Mouse (Mus musculus) ES-E14 (cell line): Measurements from ENCODE around the gene Cbr2. TPM values are rescaled to one million over a fixed set of nuclear protein-coding genes. Genes with fewer than 3 reads are reported as not detected.

Experiments used
- DNase-seq: peaks from one replicate; pipeline ENCODE4 v3.0.0-alpha.2; 2013; ENCODE audit warnings: low read depth, low spot score
- H3K27ac ChIP-seq: 2 replicates; pipeline ENCODE4 v1.5.1; 2012; ENCODE audit warnings: low read depth, mild to moderate bottlenecking, low read length, moderate library complexity, mixed read lengths; ENCODE audit not compliant: poor library complexity, insufficient read depth, severe bottlenecking
- H3K36me3 ChIP-seq: 2 replicates; pipeline ENCODE4 v1.6.1; 2012; ENCODE audit warnings: mild to moderate bottlenecking, low read length, moderate library complexity, mixed read lengths; ENCODE audit not compliant: control insufficient read depth, poor library complexity, insufficient read depth, severe bottlenecking
- H3K4me1 ChIP-seq, 2 experiments: fragments of 150-350 bp in 1 of 2; sonication (generic) in 1 of 2; 2 replicates each; pipeline ENCODE4 v1.6.1; 2012; ENCODE audit warnings: low read length in 2 of 2, mild to moderate bottlenecking in 1 of 2, mixed read lengths in 1 of 2; ENCODE audit not compliant: control insufficient read depth in 2 of 2, insufficient read depth in 2 of 2, poor library complexity in 1 of 2
- H3K4me3 ChIP-seq, 2 experiments: fragments of 150-350 bp in 1 of 2; sonication (generic) in 1 of 2; 2 replicates each; pipeline ENCODE4 v1.5.1; 2012; ENCODE audit warnings: low read length in 2 of 2, low read depth in 1 of 2, mild to moderate bottlenecking in 1 of 2, mixed read lengths in 1 of 2; ENCODE audit not compliant: insufficient read depth in 1 of 2, poor library complexity in 1 of 2, severe bottlenecking in 1 of 2
- H3K9ac ChIP-seq: 2 replicates; pipeline ENCODE4 v1.6.1; 2012; ENCODE audit warnings: low read depth, mild to moderate bottlenecking, low read length, mixed read lengths; ENCODE audit not compliant: poor library complexity, insufficient read depth, severe bottlenecking
- H3K9me3 ChIP-seq: fragments of 150-350 bp; sonication (generic); 2 replicates; pipeline ENCODE4 v1.6.1; 2012; ENCODE audit warnings: low read depth, mild to moderate bottlenecking, low read length; ENCODE audit not compliant: control insufficient read depth, insufficient read depth
- CHD2 ChIP-seq: IDR thresholded peaks from 2 replicates; pipeline ENCODE4 v1.6.1; 2014; ENCODE audit warnings: mild to moderate bottlenecking, low read depth, low read length, inconsistent platforms
- HCFC1 ChIP-seq: IDR thresholded peaks from 2 replicates; pipeline ENCODE4 v1.6.1; 2012; ENCODE audit warnings: low read length, inconsistent platforms, borderline replicate concordance; ENCODE audit not compliant: insufficient read depth
- MAFK ChIP-seq: IDR thresholded peaks from 2 replicates; pipeline ENCODE4 v1.6.1; 2014; ENCODE audit warnings: mild to moderate bottlenecking, low read depth, low read length, inconsistent platforms; ENCODE audit not compliant: insufficient read depth
- ZC3H11A ChIP-seq: IDR thresholded peaks from 2 replicates; pipeline ENCODE4 v1.6.1; 2012; ENCODE audit warnings: low read depth, mild to moderate bottlenecking, inconsistent platforms, low read length, borderline replicate concordance
- ZNF384 ChIP-seq: IDR thresholded peaks from 2 replicates; pipeline ENCODE4 v1.6.1; 2012; ENCODE audit warnings: low read depth, low read length, inconsistent platforms
- in situ Hi-C, 2 experiments: fragments of 600-800 bp; cut with MboI; formaldehyde crosslinking; loops; one replicate each; pipeline ENCODE4 v1.15.1; 2025; ENCODE audit warnings: low sequenced_read_pairs in 2 of 2, inconsistent platforms in 1 of 2; ENCODE audit not compliant: unreplicated experiment in 2 of 2
- total RNA-seq: library from RNA; depleted of rRNA; stranded (reverse); fragments of 300-350 nt; gene quantifications from 2 replicates; pipeline ENCODE4 v1.2.3, GENCODE M21; 2012

Gene Cbr2
- total RNA-seq, 1 experiment = not detected

GRCm38 (mm10) chr11:120704486-120705325, 27.2 kb downstream of the Cbr2 start:
- Histone ChIP-seq H3K9ac (no peak overlapping the region), H3K4me3 (no peak overlapping the region), H3K36me3 (peaks cover 39% of the 10 kb centered on the region), H3K27ac (peak overlapping the region; percentile 52; the same call in 1 of the 2 replicates), H3K4me1 (peaks cover 10 to 50% of the 10 kb centered on the region in 2 experiments; a peak in 3 of 4 replicates), H3K9me3 (no peaks in the 10 kb centered on the region)
- in situ Hi-C loops = no loop called here
- no peak for DNase-seq
- TF ChIP-seq ZC3H11A (no peak), HCFC1 (no peak), MAFK (no peak), CHD2 (no peak), ZNF384 (no peak)

- H3K4me3 ChIP-seq = no peak overlapping the region
- H3K36me3 ChIP-seq = peaks cover 45% of the 10 kb centered on the region
- H3K27ac ChIP-seq = peak overlapping the region; percentile 52
- no peak overlapping the region for H3K9ac ChIP-seq
- no peaks in the 10 kb centered on the region for H3K9me3 ChIP-seq
- no peak for DNase-seq
- TF ChIP-seq MAFK (no peak), HCFC1 (no peak)
- H3K4me1 ChIP-seq = peaks cover 10 to 47% of the 10 kb centered on the region in 2 experiments; a peak in 3 of 4 replicates
- in situ Hi-C loops = no loop called here
Measured at GRCm38 (mm10) chr11:120703696-120704454, 28.0 kb downstream of the Cbr2 start.

GRCm38 (mm10) chr11:120697741-120698140, 34.2 kb downstream of the Cbr2 start:
- in situ Hi-C loops = no loop called here
- Histone ChIP-seq H3K4me3 (no peak overlapping the region), H3K9ac (no peak overlapping the region), H3K36me3 (peaks cover 50% of the 10 kb centered on the region), H3K4me1 (peaks cover 0 to 14% of the 10 kb centered on the region in 2 experiments; a peak in 3 of 4 replicates), H3K9me3 (no peaks in the 10 kb centered on the region), H3K27ac (no peak overlapping the region)
- no peak for DNase-seq
- TF ChIP-seq HCFC1 (no peak), CHD2 (no peak), ZC3H11A (no peak), ZNF384 (no peak), MAFK (no peak)

- TF ChIP-seq ZNF384 (no peak), ZC3H11A (no peak), MAFK (no peak), HCFC1 (no peak), CHD2 (no peak)
- in situ Hi-C loops = no loop called here
- Histone ChIP-seq H3K27ac (no peak overlapping the region), H3K4me1 (peaks cover 0 to 14% of the 10 kb centered on the region in 2 experiments; a peak in 3 of 4 replicates), H3K36me3 (peaks cover 44% of the 10 kb centered on the region), H3K4me3 (no peak overlapping the region), H3K9ac (no peak overlapping the region), H3K9me3 (no peaks in the 10 kb centered on the region)
- no peak for DNase-seq
Measured at GRCm38 (mm10) chr11:120696568-120696967, 35.3 kb downstream of the Cbr2 start.
